In the genomic region with DNA sequence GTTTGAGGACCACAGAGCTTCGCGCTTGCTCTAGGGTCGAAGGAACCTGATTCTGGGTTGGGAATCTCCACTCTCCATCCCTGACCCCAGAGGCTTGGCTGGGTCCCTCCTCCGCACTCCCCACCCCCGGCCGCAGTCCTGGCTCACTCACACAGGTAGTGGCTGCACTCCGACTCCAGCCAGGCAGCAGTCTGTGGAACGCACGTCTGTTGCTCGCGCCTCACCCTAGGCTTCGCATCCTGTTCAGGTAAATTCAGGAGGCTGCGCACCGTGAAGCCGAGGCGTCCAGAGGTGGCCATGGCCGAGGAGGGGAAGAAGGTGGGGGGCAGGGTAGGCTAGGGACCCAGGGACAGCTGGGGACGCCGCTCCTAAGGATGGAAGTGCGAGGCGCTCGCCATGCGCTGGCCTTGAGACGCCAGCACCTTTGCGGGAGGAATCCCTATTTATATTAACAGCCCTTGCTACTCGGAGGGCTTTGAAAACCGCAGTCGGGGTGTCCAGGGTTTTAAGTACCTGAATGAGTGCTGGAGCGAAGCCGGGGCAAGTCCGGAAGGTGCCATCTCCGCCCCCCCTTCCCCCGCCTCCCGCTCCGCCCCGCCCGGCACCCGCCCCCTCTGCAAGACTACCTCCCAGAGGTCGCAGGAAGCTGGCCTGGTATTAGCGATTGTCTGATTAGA, we compare ENCODE assay signal across 8 mouse cellular contexts. TPM values are rescaled to one million over a fixed set of nuclear protein-coding genes. Genes with fewer than 3 reads are reported as not detected.
DNase-seq lines count a peak whose midpoint lies in the region; ATAC-seq and TF ChIP-seq lines count a peak whose summit lies in the region.
"Had no signal": no experiment of that assay in that cellular context is flagged by ENCODE, and none has a peak within 500 bp of the region (broad histone marks: within the 10 kb centered on the region; RNA-seq: fewer than 3 reads in every experiment).

A gene (minus strand): TSS at position 524 of the 677 bp plus-strand sequence.

- under 1% methylated on average over 38 of the region's 40 CpGs for WGBS in lung, postnatal 0 days
- under 1% methylated on average over 31 of the region's 40 CpGs for WGBS in forebrain, embryonic 16.5 days
- 1% methylated on average over 40 of the region's 40 CpGs for WGBS in liver, embryonic 16.5 days (ENCODE audit: insufficient replicate concordance)

- no peak for TF ChIP-seq EP300 in lung, postnatal 0 days (IDR thresholded peaks at IDR 0.05)

- no peaks in the 10 kb centered on the region for H3K36me3 ChIP-seq in lung, postnatal 0 days (ENCODE audit: insufficient read depth, low read length)
- no peaks in the 10 kb centered on the region for H3K36me3 ChIP-seq in forebrain, embryonic 16.5 days (ENCODE audit: control insufficient read depth, insufficient read depth)
- no peaks in the 10 kb centered on the region for H3K36me3 ChIP-seq in liver, embryonic 16.5 days (ENCODE audit: control insufficient read depth, insufficient read depth)

- DNase-seq in lung, postnatal 0 days (ENCODE audit: low spot score) = no peak
- DNase-seq in lung, postnatal 36 days = no peak
- no peak for DNase-seq in urinary bladder, postnatal 36 days (ENCODE audit: low spot score in 2 of 2)
- no peak for DNase-seq in adipocyte (ENCODE audit: low spot score)
- DNase-seq in adrenal gland, postnatal 4 days (ENCODE audit: low spot score in 2 of 2) = no peak
- DNase-seq: kidney, adult 9 months had no signal

- no peak for TF ChIP-seq CTCF in lung, postnatal 0 days (IDR thresholded peaks at IDR 0.05)

- peak within 1 kb of the TSS; percentile 49 for H3K4me2 ChIP-seq in lung, postnatal 0 days (replicated peaks; ENCODE audit: low read depth, low read length)
- H3K4me2 ChIP-seq in forebrain, embryonic 16.5 days (ENCODE audit: low read length) = peak within 1 kb of the TSS; percentile 56
- H3K4me2 ChIP-seq in liver, embryonic 16.5 days (ENCODE audit: low read depth, low read length) = no peak within 1 kb of the TSS

- ATAC-seq in lung, postnatal 0 days = peak; percentile 26
- ATAC-seq in forebrain, embryonic 16.5 days = peak; percentile 33; the same call in 1 of the 2 replicates
- no peak for ATAC-seq in liver, embryonic 16.5 days (ENCODE audit: low read depth)

- no peak within 1 kb of the TSS for H3K9ac ChIP-seq in lung, postnatal 0 days (replicated peaks; ENCODE audit: low read depth)
- peak within 1 kb of the TSS; percentile 17; the same call in 1 of the 2 replicates for H3K9ac ChIP-seq in forebrain, embryonic 16.5 days (replicated peaks; ENCODE audit: low read depth, low read length)
- H3K9ac ChIP-seq in liver, embryonic 16.5 days (ENCODE audit: low read depth, low read length) = no peak within 1 kb of the TSS

- H3K27ac ChIP-seq in lung, postnatal 0 days (ENCODE audit: low read length) = no peak within 1 kb of the TSS
- no peak within 1 kb of the TSS for H3K27ac ChIP-seq in forebrain, embryonic 16.5 days (ENCODE audit: low read length)
- no peak within 1 kb of the TSS for H3K27ac ChIP-seq in liver, embryonic 16.5 days (ENCODE audit: low read length)

- peak within 1 kb of the TSS; percentile 17; the same call in 1 of the 2 replicates for H3K4me3 ChIP-seq in lung, postnatal 0 days (ENCODE audit: low read depth, low read length)
- peak within 1 kb of the TSS; percentile 36 for H3K4me3 ChIP-seq in forebrain, embryonic 16.5 days (replicated peaks; ENCODE audit: low read length)
- 0 out of 2 replicates have a peak within 1 kb of the TSS, but pooled peaks have one; percentile 8 for H3K4me3 ChIP-seq in liver, embryonic 16.5 days (ENCODE audit: low read depth, low read length)

- H3K27me3 ChIP-seq in lung, postnatal 0 days (replicated peaks; ENCODE audit: insufficient read depth, low read length) = peaks cover 41% of the 10 kb centered on the region
- peaks cover 78% of the 10 kb centered on the region for H3K27me3 ChIP-seq in forebrain, embryonic 16.5 days (replicated peaks; ENCODE audit: control insufficient read depth, insufficient read depth, low read length)
- peaks cover 71% of the 10 kb centered on the region for H3K27me3 ChIP-seq in liver, embryonic 16.5 days (ENCODE audit: control insufficient read depth, insufficient read depth, low read depth, low read length)

- no peaks in the 10 kb centered on the region for H3K9me3 ChIP-seq in lung, postnatal 0 days (ENCODE audit: low read length)
- H3K9me3 ChIP-seq in forebrain, embryonic 16.5 days (ENCODE audit: control insufficient read depth, low read length) = no peaks in the 10 kb centered on the region
- no peaks in the 10 kb centered on the region for H3K9me3 ChIP-seq in liver, embryonic 16.5 days (replicated peaks; ENCODE audit: control insufficient read depth, low read length)

- H3K4me1 ChIP-seq in lung, postnatal 0 days (ENCODE audit: insufficient read depth, low read depth, low read length) = no peaks in the 10 kb centered on the region
- H3K4me1 ChIP-seq in forebrain, embryonic 16.5 days (replicated peaks; ENCODE audit: control insufficient read depth, insufficient read depth, low read length) = peaks cover 11% of the 10 kb centered on the region
- H3K4me1 ChIP-seq in liver, embryonic 16.5 days (ENCODE audit: control insufficient read depth, low read depth, low read length) = no peaks in the 10 kb centered on the region

RNA-seq across cellular contexts. Expression of the gene that starts here (rescaled TPM):
- polyA plus RNA-seq in lung, postnatal 0 days (2015; fragmentation: Nextera tagmentation; extraction: Ambion mirVana) = not detected in 2 replicates
- not detected in 2 replicates for polyA plus RNA-seq in forebrain, embryonic 16.5 days (2015; fragmentation: Nextera tagmentation; extraction: Ambion mirVana)
- not detected in 2 replicates for polyA plus RNA-seq in liver, embryonic 16.5 days (2015; fragmentation: Nextera tagmentation; extraction: Ambion mirVana)
- under 1 TPM in 1 of 2 experiments, not detected in 1; 0.25 TPM for total RNA-seq in adrenal gland, postnatal 4 days (2021)

Comparison
In these comparisons a context has a peak if more than half of its experiments do, and no peak if none do; other contexts are left out.
1. Peak in ATAC-seq, H3K4me3 ChIP-seq and H3K4me2 ChIP-seq in lung, postnatal 0 days; RNA of the gene not detected or under 1 TPM.
2. Peak in ATAC-seq, H3K4me3 ChIP-seq, H3K9ac ChIP-seq and H3K4me2 ChIP-seq in forebrain, embryonic 16.5 days; RNA of the gene not detected or under 1 TPM.